Mouse (Mus musculus) WW6 (cell line): ENCODE results near the gene Fdxr.

ENCODE experiments used
- DNase-seq: peaks from one replicate; pipeline ENCODE4 v3.0.0-alpha.2; 2013; ENCODE audit warnings: low read depth, low spot score

Gene Fdxr

DNA sequence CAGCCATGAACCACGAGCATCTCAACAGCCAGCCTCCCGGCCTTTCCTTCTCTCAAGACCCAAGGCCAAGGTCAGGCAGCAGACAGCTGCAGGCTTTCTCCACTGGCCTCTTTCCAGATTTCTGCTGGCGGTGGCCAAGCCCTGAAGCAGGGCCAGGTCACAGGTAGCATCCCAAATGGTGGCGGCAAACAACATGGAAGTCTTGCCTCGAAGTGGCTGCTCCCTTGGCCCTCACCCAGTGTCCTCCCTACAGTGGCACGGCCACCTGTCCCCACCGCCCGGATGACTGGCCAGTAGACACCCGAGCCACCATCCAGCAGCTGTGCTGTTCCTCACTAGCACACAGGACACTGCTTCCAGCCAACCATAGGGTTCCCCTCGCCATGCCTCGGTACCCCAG is 35.4 kb downstream of the Fdxr start:
- DNase-seq: no peak

DNA sequence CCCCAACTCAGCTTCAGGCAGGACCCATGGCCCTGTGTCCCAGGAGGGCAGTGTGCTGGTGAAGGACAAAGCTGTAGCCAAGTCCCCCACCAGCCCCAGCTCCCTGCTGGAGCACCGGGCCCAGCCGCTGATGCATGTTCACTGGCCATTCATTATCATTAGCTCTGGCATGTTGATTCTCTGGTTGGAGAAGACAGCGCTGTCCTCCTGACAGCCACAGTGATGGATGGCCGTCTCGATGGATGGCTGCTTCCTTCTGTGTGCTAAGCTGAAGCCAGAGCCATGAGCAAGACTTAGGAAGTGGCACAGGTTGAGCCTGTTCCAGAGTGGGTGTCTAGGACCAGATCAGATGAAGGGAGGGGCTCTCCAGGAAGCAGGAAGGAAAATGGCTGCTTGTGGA is 40.3 kb downstream of the Fdxr start:
- DNase-seq: no peak

DNA sequence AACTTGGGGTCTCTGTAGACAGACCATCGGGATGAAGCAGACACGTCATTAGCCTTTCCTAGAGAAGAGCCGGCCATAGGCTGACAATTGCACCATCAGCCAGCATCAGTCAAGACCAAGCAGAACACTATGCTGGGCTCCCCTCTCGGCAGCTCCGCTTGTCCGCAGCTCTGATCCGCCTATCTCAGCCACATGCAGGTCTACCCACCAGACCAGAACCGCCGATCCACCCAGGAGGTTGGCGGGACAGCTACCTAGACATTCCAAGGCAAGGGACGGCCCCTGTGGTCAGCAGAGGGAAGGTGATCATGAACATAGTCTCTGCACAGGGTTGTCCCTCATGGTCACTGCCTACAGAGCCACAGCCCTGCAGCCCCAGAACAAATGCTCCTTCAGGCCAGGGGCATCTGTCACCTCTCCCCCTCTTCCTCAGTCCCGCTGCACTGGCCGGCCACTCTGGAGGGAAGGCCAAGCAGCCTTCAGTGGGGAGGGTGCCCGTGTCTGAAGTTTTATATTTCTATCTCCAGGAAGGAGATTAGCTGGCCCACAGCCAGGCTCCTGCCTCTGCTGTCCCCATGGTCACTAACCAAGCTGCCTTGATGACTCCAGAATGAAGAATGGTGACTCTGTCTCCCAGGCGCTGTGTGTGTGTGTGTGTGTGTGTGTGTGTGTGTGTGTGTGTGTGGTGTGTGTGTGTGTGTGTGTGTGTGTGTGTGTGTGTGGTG is 42.4 kb downstream of the Fdxr start:
- no peak for DNase-seq

DNA sequence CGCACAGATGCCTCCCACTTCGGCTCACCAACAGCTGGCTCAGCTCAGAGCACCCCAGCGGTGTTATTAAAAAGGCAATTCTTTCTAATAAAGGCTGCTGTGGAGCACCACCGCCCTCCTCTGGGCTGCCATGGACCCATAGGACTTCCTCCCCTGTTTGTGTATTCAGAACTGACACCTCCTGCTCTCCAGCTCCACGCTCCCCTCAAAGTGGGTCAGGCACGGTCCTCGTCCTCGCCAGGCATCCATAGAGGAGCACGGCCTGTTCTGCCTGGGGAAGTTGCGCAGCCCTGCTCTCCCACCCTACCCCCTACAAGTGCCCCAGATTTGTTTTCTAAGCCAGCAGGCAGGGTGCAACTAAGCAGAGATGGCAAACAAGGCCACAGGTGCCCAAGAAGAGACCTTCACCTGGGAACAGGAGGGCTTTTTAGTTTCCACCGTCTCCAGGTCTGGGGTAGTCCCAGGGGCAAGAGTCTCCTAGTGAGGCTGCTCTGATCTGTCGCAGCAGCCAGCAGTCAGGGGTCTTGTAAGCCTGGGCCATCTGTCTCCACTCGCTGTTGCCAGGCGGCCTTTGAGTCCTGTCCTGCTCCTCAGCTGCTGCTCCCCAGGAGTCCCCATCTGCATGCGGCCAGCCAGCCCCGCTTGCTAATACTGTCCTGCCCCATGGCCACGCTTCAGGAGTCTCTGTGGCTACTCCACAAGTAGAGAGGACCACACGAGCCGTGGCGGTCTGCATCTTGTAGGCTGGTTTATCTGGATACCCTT is 43.1 kb downstream of the Fdxr start:
- no peak for DNase-seq

DNA sequence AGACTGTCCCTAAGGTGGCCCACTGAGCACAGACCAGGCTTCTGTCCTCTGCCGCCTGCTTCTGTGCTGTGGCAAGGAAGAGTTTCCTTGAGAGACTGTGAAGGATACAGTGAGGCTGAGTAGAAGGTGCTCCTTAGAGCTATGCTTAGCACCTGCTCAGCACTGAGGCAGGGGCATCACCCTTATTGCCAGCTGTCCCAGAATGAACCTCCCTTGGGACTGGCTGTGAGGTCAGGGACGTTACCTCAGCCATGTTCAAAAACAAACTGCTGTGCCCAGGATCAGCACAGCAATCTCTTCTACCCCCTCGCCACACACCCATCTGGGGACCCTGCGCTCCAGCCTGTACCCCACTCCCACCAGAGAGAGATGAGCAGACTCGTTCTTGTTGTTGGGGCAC is 44.0 kb downstream of the Fdxr start:
- DNase-seq: no peak

DNA sequence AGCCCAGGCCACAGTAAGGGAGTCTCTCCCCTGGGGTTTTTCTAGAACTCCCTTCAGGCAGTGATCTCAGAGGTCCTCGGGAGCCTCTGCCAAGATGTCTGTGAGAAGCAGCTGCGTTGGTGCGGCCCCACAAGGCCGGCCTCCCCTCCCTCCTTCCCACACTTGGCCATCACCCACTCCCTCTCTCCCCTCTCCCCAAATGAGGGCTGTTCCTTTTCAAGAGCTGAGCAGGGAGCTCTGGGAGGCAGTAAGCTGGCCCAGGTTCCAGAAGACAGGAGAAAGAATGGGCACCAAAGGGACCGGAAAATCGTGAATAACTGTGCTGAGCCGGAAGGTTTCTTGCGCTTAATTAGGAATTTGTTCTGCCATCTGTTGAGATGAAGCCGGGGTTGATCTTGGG is 44.9 kb downstream of the Fdxr start:
- DNase-seq: no peak

DNA sequence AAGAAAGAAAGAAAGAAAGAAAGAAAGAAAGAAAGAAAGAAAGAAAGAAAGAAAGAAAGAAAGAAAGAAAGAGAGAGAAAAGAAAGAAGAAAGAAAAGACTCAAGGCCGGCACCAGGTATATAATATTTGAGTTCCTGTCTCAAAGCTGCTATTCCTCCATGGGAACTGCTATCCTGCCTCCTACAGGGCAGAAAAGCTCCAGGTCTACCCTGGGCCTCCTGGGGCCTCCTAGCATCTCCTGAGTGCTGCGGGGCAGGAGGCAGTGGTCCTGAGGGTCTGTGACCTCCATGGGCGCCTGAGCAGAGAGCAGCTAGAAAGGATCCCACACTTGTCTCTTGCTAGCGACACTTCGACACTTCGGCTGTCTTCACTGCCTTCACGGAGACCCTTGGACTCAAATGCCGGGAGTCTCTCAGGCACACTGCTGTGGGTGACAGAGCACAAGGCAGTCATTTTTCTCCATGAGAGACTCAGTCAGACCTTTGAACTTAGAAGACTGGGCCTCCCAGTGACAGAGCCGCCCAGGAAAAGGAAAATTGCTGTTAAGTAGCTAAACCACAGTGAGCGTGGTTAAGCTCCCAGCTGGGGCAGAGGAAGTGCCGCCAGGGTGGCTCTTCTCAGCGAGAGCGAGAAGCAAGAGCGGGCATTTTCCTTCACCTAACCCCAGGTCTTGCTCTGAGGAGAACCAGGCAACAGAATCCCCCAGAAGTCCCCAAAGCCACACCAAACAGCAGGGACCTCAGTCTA is 45.5 kb downstream of the Fdxr start:
- DNase-seq: no peak

DNA sequence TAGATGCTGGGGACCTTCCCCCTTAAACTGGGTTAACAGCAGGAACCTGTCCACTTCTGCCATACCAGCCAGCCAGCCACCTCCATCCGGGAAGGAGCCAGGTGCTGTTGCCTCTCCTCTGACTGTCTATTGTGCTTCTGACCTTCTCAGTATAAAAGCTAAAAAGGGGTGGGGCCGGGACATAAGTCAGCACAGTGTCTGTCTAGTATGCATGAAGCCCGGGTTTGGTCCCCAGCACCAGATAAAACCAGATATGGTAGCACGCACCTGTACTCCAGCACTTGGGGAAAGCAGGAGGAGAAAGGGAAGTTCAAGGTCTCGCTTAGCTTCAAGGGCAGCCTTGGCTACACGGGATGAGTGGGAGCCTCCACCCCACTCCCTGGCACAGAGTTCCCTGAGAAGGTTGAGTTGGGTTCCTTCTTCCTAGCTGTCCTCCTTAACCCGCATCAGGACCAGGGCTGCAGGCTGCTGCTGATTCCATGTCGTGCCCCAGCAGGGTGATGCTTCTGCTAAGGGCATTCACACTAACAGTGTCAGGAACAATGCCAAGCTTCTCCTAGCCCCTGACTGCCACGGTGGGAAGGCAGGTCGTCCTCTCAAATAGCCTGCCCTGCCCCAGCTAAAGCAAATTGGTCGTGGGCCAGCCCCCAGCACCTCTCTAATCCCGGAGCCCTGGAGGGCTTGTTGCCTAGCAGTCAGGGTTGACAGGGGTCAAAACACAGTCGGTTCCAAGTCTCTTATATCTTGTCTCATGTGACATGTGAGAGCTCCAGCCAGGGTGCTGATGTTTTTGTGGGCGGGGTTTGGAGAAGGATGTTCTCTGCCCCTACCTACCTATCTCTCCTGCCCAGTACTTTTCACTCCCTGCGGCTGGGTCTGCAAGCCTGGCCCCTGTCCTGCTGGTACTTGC is 47.6 kb downstream of the Fdxr start:
- DNase-seq: no peak

DNA sequence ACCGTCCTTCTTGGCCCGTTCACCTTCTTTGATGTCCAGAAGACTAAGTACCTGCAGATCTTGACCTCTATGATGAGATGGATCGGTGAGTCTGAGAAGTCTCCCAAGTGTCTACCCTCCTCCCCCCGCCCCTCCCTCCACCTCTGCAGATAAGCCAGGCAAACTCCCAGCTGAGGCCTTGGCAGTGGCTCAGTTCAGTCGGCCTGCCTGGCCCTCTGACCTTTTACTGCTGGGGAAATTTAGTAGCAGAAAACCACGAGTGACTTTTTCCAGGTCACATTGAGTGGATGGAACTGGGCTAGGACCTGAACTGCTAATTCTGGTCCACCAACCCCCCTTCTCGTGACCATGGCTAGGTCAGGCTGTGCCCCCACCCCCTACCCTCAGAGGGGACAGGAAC is 48.4 kb downstream of the Fdxr start:
- DNase-seq: no peak

DNA sequence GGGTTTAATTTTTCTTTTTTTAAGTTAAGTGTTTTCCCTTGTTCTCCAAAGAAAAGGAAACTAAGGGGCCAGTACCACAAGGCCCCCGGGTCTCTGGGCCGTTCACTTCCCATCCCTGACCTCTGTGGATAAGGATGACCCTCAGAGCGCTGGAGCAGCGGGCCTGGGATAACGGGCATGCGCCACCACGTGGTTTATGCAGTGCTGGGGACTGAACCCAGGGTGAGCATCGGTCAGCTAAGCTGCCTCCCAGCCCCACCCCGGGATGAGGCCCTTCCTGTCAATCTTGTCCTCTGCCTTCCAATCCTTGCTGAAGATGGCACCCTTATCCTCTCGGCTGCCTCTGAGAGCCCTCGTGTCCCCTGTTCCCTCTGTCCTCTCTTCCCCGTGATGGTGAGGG is 49.2 kb downstream of the Fdxr start:
- no peak for DNase-seq

DNA sequence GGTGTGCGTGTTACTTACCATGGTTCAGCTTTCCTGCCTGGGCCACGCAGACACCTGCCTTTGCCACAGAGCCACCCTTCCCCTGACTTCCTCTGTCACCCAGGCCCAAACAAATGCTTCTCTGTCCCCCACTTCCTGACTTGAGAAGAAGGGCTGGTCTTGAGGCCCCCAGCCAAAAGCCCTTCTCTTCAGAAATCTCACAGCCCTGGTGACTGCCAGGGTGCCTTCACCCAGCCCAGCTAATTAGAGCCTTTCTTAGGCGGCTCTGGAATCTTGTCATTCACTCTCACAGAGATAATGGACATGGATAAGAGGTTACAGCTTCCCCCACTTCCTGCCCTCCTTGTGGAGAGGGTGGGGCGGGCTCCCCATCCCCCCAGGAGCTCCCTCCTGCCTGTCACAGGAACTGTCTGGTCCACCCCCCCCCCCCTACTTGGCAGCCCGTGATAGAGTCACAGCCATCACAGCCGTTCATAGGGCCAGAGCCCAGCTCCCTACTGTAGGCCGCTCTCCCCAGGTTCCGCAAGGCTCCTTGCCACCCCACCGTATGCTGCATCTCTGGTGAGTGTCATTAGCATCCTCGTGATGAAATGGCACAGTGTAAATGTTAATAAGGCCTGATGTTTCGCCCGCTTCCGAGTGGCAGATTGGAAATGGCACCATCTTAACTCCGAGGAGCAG is 49.9 kb downstream of the Fdxr start:
- no peak for DNase-seq

DNA sequence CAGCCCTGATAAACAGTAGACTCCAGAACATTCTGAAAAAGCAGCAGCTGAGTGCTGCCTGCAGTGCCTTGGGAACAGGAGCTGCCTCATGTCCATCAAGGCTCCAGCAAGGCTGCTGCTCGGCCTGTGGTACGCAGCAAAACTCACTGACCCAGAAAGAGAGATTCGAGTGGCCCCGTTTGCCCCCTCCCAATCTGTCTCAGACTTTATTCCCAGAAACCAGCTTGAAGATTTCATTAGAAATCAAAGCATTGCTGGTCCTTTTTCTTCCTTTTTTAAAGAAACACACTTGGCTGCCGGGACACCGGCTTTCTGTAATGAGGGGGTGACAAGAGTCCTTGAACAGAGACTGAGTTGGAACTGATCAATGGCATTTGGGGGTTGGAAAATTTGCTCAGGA is 51.5 kb downstream of the Fdxr start:
- DNase-seq: no peak

DNA sequence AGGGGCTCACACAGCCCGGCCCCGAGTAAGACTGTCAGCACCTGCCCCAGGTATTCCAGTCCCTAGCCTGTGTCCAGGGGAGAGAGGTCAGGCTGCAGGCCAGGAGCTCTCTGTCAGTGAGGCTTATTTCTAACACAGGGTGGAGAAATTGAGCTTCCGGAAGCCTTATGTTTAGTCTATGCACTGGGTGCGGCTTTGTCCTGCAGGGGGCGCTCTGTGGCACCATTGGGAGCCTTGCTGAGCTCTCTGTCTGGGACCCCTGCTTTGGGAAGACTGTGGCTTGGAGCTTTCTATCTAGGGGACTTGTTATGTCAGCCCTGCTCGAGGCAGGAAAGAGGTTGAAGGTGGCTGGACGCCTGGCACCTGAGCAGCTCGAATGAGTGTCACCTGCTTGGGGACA is 52.0 kb downstream of the Fdxr start:
- DNase-seq: no peak

DNA sequence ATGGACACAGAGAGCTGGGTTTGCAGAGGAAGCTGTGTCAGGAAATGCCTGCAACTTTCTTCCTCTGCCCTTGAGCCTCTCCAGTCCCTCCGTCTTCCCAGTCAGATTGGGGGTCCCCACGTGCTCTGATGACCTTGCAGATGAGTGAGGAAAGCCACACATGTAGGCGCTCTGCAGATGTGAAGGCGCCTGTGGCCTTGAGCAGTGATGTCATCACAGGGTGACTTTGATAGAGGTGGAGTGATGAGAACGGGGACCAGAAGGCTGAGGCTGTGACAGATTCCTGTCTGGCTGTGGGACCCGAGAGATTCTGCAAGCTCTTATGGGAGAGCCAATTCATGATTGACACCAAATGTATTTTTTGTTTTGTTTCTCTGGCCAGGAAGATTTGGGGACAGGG is 53.0 kb downstream of the Fdxr start:
- no peak for DNase-seq

DNA sequence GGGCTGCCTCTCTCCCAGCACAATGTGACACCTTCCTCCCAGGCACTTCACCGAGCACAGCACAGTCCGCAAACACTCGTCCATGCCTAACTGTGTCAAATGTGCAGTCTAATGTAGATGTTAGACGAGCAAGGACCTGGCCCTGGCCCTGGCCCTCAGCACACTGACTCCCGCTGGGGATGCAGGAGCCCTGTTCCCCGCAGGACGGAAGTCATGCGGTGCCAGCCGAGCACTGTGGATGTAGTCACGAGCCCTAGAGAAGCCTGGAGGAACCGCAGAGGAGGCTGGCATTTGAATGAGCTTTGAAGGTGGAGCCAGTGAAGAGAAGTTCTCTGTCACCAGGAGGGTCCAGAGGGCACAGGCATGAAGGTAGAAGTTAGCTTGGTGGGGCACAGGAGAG is 53.4 kb downstream of the Fdxr start:
- DNase-seq: no peak

DNA sequence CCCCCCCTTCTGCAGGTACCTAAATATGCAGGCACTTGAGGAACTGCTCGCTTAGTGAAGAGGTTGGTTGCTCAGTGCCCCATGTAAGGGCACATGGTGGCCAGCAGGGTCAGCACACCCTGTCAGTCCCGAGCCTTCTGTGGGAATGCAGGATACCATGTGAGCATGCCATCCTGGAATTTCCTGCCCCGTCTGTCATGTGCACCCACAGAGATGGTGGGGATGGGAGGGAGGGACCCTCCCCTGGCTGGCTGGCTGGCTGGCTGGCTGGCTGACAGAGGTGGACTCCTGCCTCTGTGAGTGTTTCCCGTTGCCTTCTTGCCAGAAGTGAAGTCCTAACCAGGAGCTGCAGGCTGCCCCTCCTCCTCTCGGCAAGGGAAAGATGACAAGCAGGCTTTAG is 54.3 kb downstream of the Fdxr start:
- no peak for DNase-seq

DNA sequence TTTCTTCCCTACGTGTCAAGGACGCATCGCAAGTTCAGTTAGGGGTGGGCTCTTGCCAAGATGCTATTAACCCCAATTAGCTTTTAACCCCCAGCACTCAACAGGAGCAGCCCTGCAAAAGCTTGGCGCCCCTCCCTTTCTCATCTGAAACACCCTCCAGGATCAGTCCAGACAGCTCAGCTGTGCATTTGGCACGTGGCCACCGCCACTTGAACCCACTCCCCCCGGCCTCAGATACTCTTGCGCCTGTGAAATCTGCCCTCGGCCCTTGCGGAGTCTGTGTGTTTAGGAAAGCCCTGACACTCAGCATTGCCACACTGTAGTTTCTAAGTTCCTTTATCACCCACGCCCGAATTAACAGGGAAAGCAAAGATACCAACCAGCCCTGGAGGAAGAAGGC is 54.8 kb downstream of the Fdxr start:
- no peak for DNase-seq

DNA sequence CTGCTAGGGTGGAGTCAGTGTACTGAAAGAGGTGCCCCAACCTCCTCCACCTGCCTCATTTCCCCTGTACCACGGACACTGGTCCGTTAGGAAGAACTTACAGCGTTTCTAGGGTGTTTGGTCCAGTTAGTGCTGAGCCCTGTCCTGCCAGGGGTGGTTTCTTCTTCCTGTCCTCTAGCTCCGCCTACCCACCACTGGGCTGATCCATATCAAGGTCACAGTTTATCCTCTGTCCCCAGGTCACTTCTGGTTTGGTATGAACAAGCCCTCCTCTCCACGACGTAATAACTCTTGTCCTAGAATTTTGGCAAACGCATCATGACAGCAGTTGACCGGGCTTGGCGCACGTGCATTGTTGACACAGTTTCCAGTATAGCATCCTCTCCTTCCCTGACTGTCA is 57.2 kb downstream of the Fdxr start:
- DNase-seq: no peak

DNA sequence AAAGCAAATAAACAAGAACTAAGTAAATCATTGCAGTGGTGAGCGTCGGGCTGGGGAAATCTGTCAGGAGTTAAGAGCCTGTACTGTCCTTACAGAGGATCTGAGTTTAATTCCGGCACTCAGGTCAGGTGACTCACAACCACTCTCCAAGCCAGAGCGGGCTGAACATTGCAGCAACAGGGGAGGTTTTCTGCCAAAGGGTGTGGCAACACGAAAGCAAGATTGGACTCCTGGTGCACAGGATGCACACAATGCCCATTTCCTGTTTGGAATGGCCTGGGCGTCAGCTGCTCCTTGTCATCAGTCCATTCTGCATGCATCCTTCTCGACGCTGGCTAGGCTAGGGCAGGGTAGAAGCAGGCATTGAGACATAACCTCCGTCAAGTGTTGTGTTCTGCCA is 57.6 kb downstream of the Fdxr start:
- no peak for DNase-seq
